Mouse (Mus musculus): ENCODE measurements around the gene Carf.
"Not testable (repeated sequence)": the region's sequence is repeated elsewhere in the genome, so short reads cannot be mapped to it uniquely, and the experiment has no call there.

The Carf gene

GRCm38 (mm10) chr1:60098024-60098781, at the start of gene Carf, which contains the start of gene Wdr12:
Gene Carf (plus strand): TSS chr1:60098247.
Gene Wdr12 (minus strand): TSS chr1:60098645.
- peak; percentile 96 for DNase-seq (ENCODE audit: low spot score)

- no peak for DNase-seq (ENCODE audit: low spot score)
Observed at GRCm38 (mm10) chr1:60054659-60055058, 43.4 kb upstream of the Carf start.

GRCm38 (mm10) chr1:60056310-60056709, 41.7 kb upstream of the Carf start:
- no peak for DNase-seq (ENCODE audit: low spot score)

GRCm38 (mm10) chr1:60070725-60071124, 27.3 kb upstream of the Carf start:
- not testable (repeated sequence) for DNase-seq (ENCODE audit: low spot score)

- peak; percentile 43 for DNase-seq (ENCODE audit: low spot score)
Observed at GRCm38 (mm10) chr1:60074935-60075334, 23.1 kb upstream of the Carf start.

GRCm38 (mm10) chr1:60075590-60075989, 22.5 kb upstream of the Carf start:
- DNase-seq (ENCODE audit: low spot score): no peak

GRCm38 (mm10) chr1:60076411-60076810, 21.6 kb upstream of the Carf start:
- no peak for DNase-seq (ENCODE audit: low spot score)

GRCm38 (mm10) chr1:60096572-60097276, 1.3 kb upstream of the Carf start:
- DNase-seq (ENCODE audit: low spot score): peak; percentile 10

- DNase-seq (ENCODE audit: low spot score): peak; percentile 83
Observed at GRCm38 (mm10) chr1:60097277-60098023, 597 bp upstream of the Carf start.

- DNase-seq (ENCODE audit: low spot score): peak; percentile 14
Observed at GRCm38 (mm10) chr1:60098839-60099238, 792 bp downstream of the Carf start.

- no peak for DNase-seq (ENCODE audit: low spot score)
Observed at GRCm38 (mm10) chr1:60104582-60104981, 6.5 kb downstream of the Carf start.

GRCm38 (mm10) chr1:60117721-60118455, 19.8 kb downstream of the Carf start:
- no peak for DNase-seq (ENCODE audit: low spot score)

- DNase-seq (ENCODE audit: low spot score): no peak
Observed at GRCm38 (mm10) chr1:60137346-60137745, 39.3 kb downstream of the Carf start.

GRCm38 (mm10) chr1:60152700-60153099, 54.7 kb downstream of the Carf start:
- DNase-seq (ENCODE audit: low spot score): no peak

- DNase-seq (ENCODE audit: low spot score): no peak
Observed at GRCm38 (mm10) chr1:60156651-60157050, 58.6 kb downstream of the Carf start.

- peak; percentile 34 for DNase-seq (ENCODE audit: low spot score)
Observed at GRCm38 (mm10) chr1:60158411-60158810, 60.4 kb downstream of the Carf start.

- DNase-seq (ENCODE audit: low spot score): no peak
Observed at GRCm38 (mm10) chr1:60163676-60164075, 65.6 kb downstream of the Carf start.

GRCm38 (mm10) chr1:60169626-60170025, 71.6 kb downstream of the Carf start:
- no peak for DNase-seq (ENCODE audit: low spot score)

- no peak for DNase-seq (ENCODE audit: low spot score)
Observed at GRCm38 (mm10) chr1:60170251-60170650, 72.2 kb downstream of the Carf start.

- DNase-seq (ENCODE audit: low spot score): no peak
Observed at GRCm38 (mm10) chr1:60173119-60173518, 75.1 kb downstream of the Carf start.

GRCm38 (mm10) chr1:60177814-60178213, 79.8 kb downstream of the Carf start:
- not testable (repeated sequence) for DNase-seq (ENCODE audit: low spot score)

GRCm38 (mm10) chr1:60179376-60179775, 81.3 kb downstream of the Carf start:
- DNase-seq (ENCODE audit: low spot score): peak; percentile 16
